ENCODE assay signal across 11 mouse cellular contexts in genomic region chr5:52360286-52361049, GRCm38 (mm10). TPM values are rescaled to one million over a fixed set of nuclear protein-coding genes. Genes with fewer than 3 reads are reported as not detected.
DNase-seq lines count a peak whose midpoint lies in the region; ATAC-seq and TF ChIP-seq lines count a peak whose summit lies in the region.
"Had no signal": no experiment of that assay in that cellular context is flagged by ENCODE, and none has a peak within 500 bp of the region (broad histone marks: within the 10 kb centered on the region; RNA-seq: fewer than 3 reads in every experiment).

No protein-coding gene starts in this region.

- 56% methylated on average over 21 of the region's 21 CpGs for WGBS in heart, embryonic 14.5 days
- 67% methylated on average over 21 of the region's 21 CpGs for WGBS in hindbrain, embryonic 11.5 days
- 49% methylated on average over 21 of the region's 21 CpGs for WGBS in midbrain, postnatal 0 days

- no peak for DNase-seq in heart, postnatal 14 days
- DNase-seq in hindbrain, embryonic 11.5 days (ENCODE audit: low spot score) = peak; percentile 33
- peak; percentile 26 for DNase-seq in kidney, postnatal 10 days
- peak; percentile 26 for DNase-seq in midbrain, postnatal 0 days (ENCODE audit: low spot score)
- no peak for DNase-seq in spleen, adult 12 weeks (ENCODE audit: low spot score)
- no peak for DNase-seq in thymus, adult 18-20 months
- DNase-seq in embryo, embryonic 10 days (ENCODE audit: low spot score) = no peak
- DNase-seq: layer of hippocampus, adult 9-11 months had no signal

- no peaks in the 10 kb centered on the region for H3K36me3 ChIP-seq in heart, embryonic 14.5 days (ENCODE audit: control insufficient read depth, insufficient read depth, low read length)
- no peaks in the 10 kb centered on the region for H3K36me3 ChIP-seq in hindbrain, embryonic 11.5 days (ENCODE audit: control insufficient read depth, insufficient read depth, low read length)
- no peaks in the 10 kb centered on the region for H3K36me3 ChIP-seq in midbrain, postnatal 0 days (ENCODE audit: insufficient read depth, low read length)

- no peak for TF ChIP-seq CTCF in midbrain, postnatal 0 days (IDR thresholded peaks at IDR 0.05)

- ATAC-seq in heart, embryonic 14.5 days (ENCODE audit: insufficient number of reproducible peaks, insufficient read depth, low FRiP score, low read depth) = no peak
- ATAC-seq in hindbrain, embryonic 11.5 days (ENCODE audit: low FRiP score) = peak; percentile 47; the same call in 1 of the 2 replicates
- peak; percentile 72 for ATAC-seq in midbrain, postnatal 0 days (ENCODE audit: low FRiP score)
- ATAC-seq: forebrain, embryonic 13.5 days had no signal

- H3K4me1 ChIP-seq in heart, embryonic 14.5 days (ENCODE audit: control insufficient read depth in 2 of 2, insufficient read depth in 2 of 2, low read length in 2 of 2) = peaks cover 15 to 17% of the 10 kb centered on the region in 2 experiments
- H3K4me1 ChIP-seq in hindbrain, embryonic 11.5 days (replicated peaks; ENCODE audit: control insufficient read depth, insufficient read depth, low read length) = no peaks in the 10 kb centered on the region; the same call in 1 of the 2 replicates
- no peaks in the 10 kb centered on the region; the same call in 1 of the 2 replicates for H3K4me1 ChIP-seq in midbrain, postnatal 0 days (ENCODE audit: insufficient read depth, low read length)

- H3K9ac ChIP-seq in heart, embryonic 14.5 days (ENCODE audit: low read length) = no peak overlapping the region
- H3K9ac ChIP-seq in hindbrain, embryonic 11.5 days (ENCODE audit: low read depth, low read length) = no peak overlapping the region
- no peak overlapping the region for H3K9ac ChIP-seq in midbrain, postnatal 0 days (replicated peaks; ENCODE audit: low read length, poor library complexity, severe bottlenecking)
- H3K9ac ChIP-seq: forebrain, embryonic 13.5 days had no signal

- intact Hi-C loops in heart, postnatal 14 days (cut with DNase I) = loop anchor here (2.0 kb wide), 1 partner anchor 28 kb away; no protein-coding TSS in a partner anchor

- H3K4me3 ChIP-seq in heart, embryonic 14.5 days (ENCODE audit: control insufficient read depth in 1 of 2, insufficient read depth in 1 of 2, low read depth in 1 of 2, low read length in 2 of 2) = no peak overlapping the region
- no peak overlapping the region for H3K4me3 ChIP-seq in hindbrain, embryonic 11.5 days (ENCODE audit: low read depth, low read length)
- H3K4me3 ChIP-seq in midbrain, postnatal 0 days (ENCODE audit: low read depth, low read length) = no peak overlapping the region
- H3K4me3 ChIP-seq: forebrain, embryonic 13.5 days had no signal

- no peaks in the 10 kb centered on the region for H3K9me3 ChIP-seq in heart, embryonic 14.5 days (ENCODE audit: control insufficient read depth, low read length)
- no peaks in the 10 kb centered on the region for H3K9me3 ChIP-seq in hindbrain, embryonic 11.5 days (ENCODE audit: control insufficient read depth, low read length)
- H3K9me3 ChIP-seq in midbrain, postnatal 0 days (ENCODE audit: low read length) = no peaks in the 10 kb centered on the region
- H3K9me3 ChIP-seq: forebrain, embryonic 13.5 days had no signal

- H3K4me2 ChIP-seq in heart, embryonic 14.5 days (ENCODE audit: low read length) = peak overlapping the region; percentile 34; the same call in 1 of the 2 replicates
- H3K4me2 ChIP-seq in hindbrain, embryonic 11.5 days (replicated peaks; ENCODE audit: low read depth, low read length) = no peak overlapping the region
- H3K4me2 ChIP-seq in midbrain, postnatal 0 days (ENCODE audit: low read depth, low read length, poor library complexity, severe bottlenecking) = 0 out of 2 replicates have a peak overlapping the region, but pooled peaks have one; percentile 16
- H3K4me2 ChIP-seq: forebrain, embryonic 13.5 days had no signal

- H3K27me3 ChIP-seq in heart, embryonic 14.5 days (ENCODE audit: control insufficient read depth, insufficient read depth, low read length) = no peaks in the 10 kb centered on the region
- H3K27me3 ChIP-seq in hindbrain, embryonic 11.5 days (ENCODE audit: control insufficient read depth, insufficient read depth, low read length) = no peaks in the 10 kb centered on the region
- no peaks in the 10 kb centered on the region for H3K27me3 ChIP-seq in midbrain, postnatal 0 days (ENCODE audit: insufficient read depth, low read length)
- H3K27me3 ChIP-seq: forebrain, embryonic 13.5 days had no signal

- H3K27ac ChIP-seq in heart, embryonic 14.5 days (replicated peaks in 1 of 2; ENCODE audit: control insufficient read depth in 1 of 2, insufficient read depth in 1 of 2, low read depth in 2 of 2, low read length in 2 of 2) = no peak overlapping the region
- no peak overlapping the region for H3K27ac ChIP-seq in hindbrain, embryonic 11.5 days (ENCODE audit: low read depth, low read length)
- H3K27ac ChIP-seq in midbrain, postnatal 0 days (ENCODE audit: low read depth, low read length) = no peak overlapping the region
- H3K27ac ChIP-seq: forebrain, embryonic 13.5 days had no signal

RNA-seq across cellular contexts. Expression of gene Sod3, which starts 3.1 kb away (rescaled TPM):
- 0.39 and 0.49 TPM in 2 replicates for polyA plus RNA-seq in heart, embryonic 14.5 days (2014; fragmentation: Nextera tagmentation; extraction: Ambion mirVana)
- 10 to 100 TPM in 1 of 2 experiments, 1 to 10 TPM in 1; 9.6 to 13.6 TPM for total RNA-seq in heart, postnatal 14 days (2021)
- 0.82 and 0.91 TPM in 2 replicates for polyA plus RNA-seq in hindbrain, embryonic 11.5 days (2014; fragmentation: Nextera tagmentation; extraction: Ambion mirVana)
- 2.5 and 3.0 TPM in 2 replicates for total RNA-seq in midbrain, postnatal 0 days (2014; rRNA removed)
- polyA plus RNA-seq in midbrain, postnatal 0 days (2015; fragmentation: Nextera tagmentation; extraction: Ambion mirVana) = 4.0 and 4.3 TPM in 2 replicates
- total RNA-seq: ES-E14 had no signal

Comparison
In these comparisons a context has a peak if more than half of its experiments do, and no peak if none do; other contexts are left out.
1. DNase-seq: peak in hindbrain, embryonic 11.5 days (single experiment), kidney, postnatal 10 days (single experiment) and midbrain, postnatal 0 days (single experiment); none in heart, postnatal 14 days (0 of 2), spleen, adult 12 weeks (single experiment), thymus, adult 18-20 months (0 of 2) and embryo, embryonic 10 days (single experiment).